Mouse (Mus musculus): ENCODE measurements around the gene Fan1.

- TF ChIP-seq CTCF (IDR thresholded peaks at IDR 0.05; ENCODE audit: low read depth) (no peak), EP300 (IDR thresholded peaks at IDR 0.05; ENCODE audit: low read depth) (no peak)
Observed at GRCm38 (mm10) chr7:64365863-64366262, 8.0 kb downstream of the Fan1 start.
